Comparison of ENCODE assay signal across 18 mouse cellular contexts in the genomic region with DNA sequence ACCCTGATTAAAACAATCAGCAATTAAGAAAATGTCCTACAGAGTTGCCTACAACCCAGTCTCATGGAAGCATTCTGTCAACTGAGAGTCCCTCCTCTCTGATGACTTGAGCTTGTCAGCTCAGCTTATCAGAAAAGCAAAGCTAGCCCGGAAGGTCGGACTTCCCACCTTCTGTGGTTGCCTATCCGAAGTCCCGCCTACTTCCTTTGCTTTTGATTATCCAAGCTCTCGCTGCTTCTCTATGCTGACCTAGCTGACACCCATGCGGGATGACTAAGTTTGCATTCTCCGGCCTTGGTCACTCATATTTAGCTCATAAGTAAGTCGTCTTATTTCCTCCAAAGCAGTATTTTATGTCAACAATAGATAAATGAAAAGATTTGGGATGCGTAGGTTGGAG.
A peak's percentile ranks its signal among the peaks of the same experiment; 100 is the strongest.
DNase-seq lines count a peak whose midpoint lies in the region; ATAC-seq lines count a peak whose summit lies in the region.
"Had no signal": no experiment of that assay in that cellular context is flagged by ENCODE, and none has a peak within 500 bp of the region (broad histone marks: within the 10 kb centered on the region; RNA-seq: fewer than 3 reads in every experiment).

No protein-coding gene starts in this region.

- ATAC-seq in monocyte, adult 5-6 weeks (replicated peaks; ENCODE audit: insufficient number of reproducible peaks, low FRiP score, low TSS enrichment, poor library complexity, severe bottlenecking) = no peak
- ATAC-seq: forebrain, embryonic 15.5 days; intestine, embryonic 15.5 days; midbrain, embryonic 15.5 days had no signal

- peak; percentile 68 for DNase-seq in adrenal gland, adult 2 months
- no peak for DNase-seq in adrenal gland, postnatal 4 days (ENCODE audit: low spot score in 2 of 2)
- DNase-seq in CD4-positive helper T cell, adult 2 months (ENCODE audit: low read depth, low spot score) = peak; percentile 33
- DNase-seq in T-cell, adult 2 months (ENCODE audit: low spot score) = peak; percentile 8
- DNase-seq in c-Kit-positive CD71-positive TER-119-positive erythroid progenitor cells, embryonic 14.5 days (ENCODE audit: low spot score) = peak; percentile 58
- no peak for DNase-seq in urinary bladder, adult 2 months (ENCODE audit: low spot score)
- DNase-seq in layer of hippocampus, adult 9-11 months = no peak
- DNase-seq: cerebellum, adult 8-10 months; gastrocnemius, postnatal 10 days; kidney, adult 8-10 months; kidney, postnatal 14 days; layer of hippocampus, postnatal 36 days; lung, embryonic 14.5 days; right cerebral cortex, postnatal 14 days had no signal

Comparison
In these comparisons a context has a peak if more than half of its experiments do, and no peak if none do; other contexts are left out.
1. DNase-seq: peak in adrenal gland, adult 2 months (single experiment), CD4-positive helper T cell, adult 2 months (single experiment), T-cell, adult 2 months (single experiment) and c-Kit-positive CD71-positive TER-119-positive erythroid progenitor cells, embryonic 14.5 days (single experiment); none in adrenal gland, postnatal 4 days (0 of 2), urinary bladder, adult 2 months (single experiment) and layer of hippocampus, adult 9-11 months (single experiment).